Mouse (Mus musculus) brain, embryonic 14.5 days (tissue): ENCODE measurements around the gene Tor1a.

Source experiments
- CTCF ChIP-seq: fragments of 200-500 bp; IDR thresholded peaks from 2 replicates; pipeline ENCODE4 v1.5.1; 2012; ENCODE audit warnings: inconsistent platforms, mild to moderate bottlenecking, moderate library complexity, borderline replicate concordance; ENCODE audit not compliant: insufficient read depth, insufficient read length; ENCODE audit errors: extremely low read depth
- POLR2A ChIP-seq: fragments of 200-500 bp; IDR thresholded peaks from 2 replicates; pipeline ENCODE4 v1.6.1; 2012; ENCODE audit warnings: mild to moderate bottlenecking, inconsistent platforms, borderline replicate concordance; ENCODE audit not compliant: poor library complexity, insufficient read depth, insufficient read length, severe bottlenecking; ENCODE audit errors: extremely low read depth

- TF ChIP-seq CTCF: no peak
- no peak for TF ChIP-seq POLR2A
Observed at GRCm38 (mm10) chr2:30925181-30925580, 42.6 kb downstream of the Tor1a start.
